Mouse (Mus musculus) MEL (cell line): ENCODE measurements around the gene Med24. TPM values are rescaled to one million over a fixed set of nuclear protein-coding genes. Genes with fewer than 3 reads are reported as not detected.
A peak's percentile ranks its signal among the peaks of the same experiment; 100 is the strongest.
"Not testable (repeated sequence)": the region's sequence is repeated elsewhere in the genome, so short reads cannot be mapped to it uniquely, and the experiment has no call there.

Experiments used
- DNase-seq: peaks from one replicate; pipeline ENCODE4 v3.0.0; 2011; ENCODE audit warnings: low read depth, low spot score
- H3K27ac ChIP-seq: 2 replicates; pipeline ENCODE4 v1.5.1; 2012; ENCODE audit warnings: low read depth, mild to moderate bottlenecking, control low read depth, low read length, moderate library complexity; ENCODE audit not compliant: control insufficient read depth
- H3K27me3 ChIP-seq, 2 experiments: fragments of 150-350 bp in 1 of 2; sonication (generic) in 1 of 2; 2 replicates each; pipeline ENCODE4 v1.6.1; 2012; ENCODE audit warnings: low read length in 2 of 2, mild to moderate bottlenecking in 2 of 2, improper control_type of control experiment in 1 of 2, moderate library complexity in 1 of 2; ENCODE audit not compliant: insufficient read depth in 2 of 2, control insufficient read depth in 1 of 2
- H3K36me3 ChIP-seq, 2 experiments: 2 replicates each; pipeline ENCODE4 v1.6.1; 2012 to 2014; ENCODE audit warnings: low read length in 2 of 2, improper control_type of control experiment in 1 of 2, inconsistent platforms in 1 of 2, mild to moderate bottlenecking in 1 of 2; ENCODE audit not compliant: insufficient read depth in 2 of 2, control insufficient read depth in 1 of 2
- H3K4me1 ChIP-seq, 2 experiments: fragments of 150-350 bp in 1 of 2; sonication (generic) in 1 of 2; 2 replicates each; pipeline ENCODE4 v1.6.1; 2012; ENCODE audit warnings: low read length in 2 of 2, improper control_type of control experiment in 1 of 2, mild to moderate bottlenecking in 1 of 2; ENCODE audit not compliant: insufficient read depth in 2 of 2, control insufficient read depth in 1 of 2
- H3K4me3 ChIP-seq, 2 experiments: fragments of 150-350 bp in 1 of 2; sonication (generic) in 1 of 2; 2 replicates each; pipeline ENCODE4 v1.5.1; 2012; ENCODE audit warnings: low read depth in 2 of 2, low read length in 2 of 2, mild to moderate bottlenecking in 2 of 2, moderate library complexity in 2 of 2, control low read depth in 1 of 2, improper control_type of control experiment in 1 of 2; ENCODE audit not compliant: control insufficient read depth in 1 of 2, insufficient read depth in 1 of 2
- H3K79me2 ChIP-seq: 2 replicates; pipeline ENCODE4 v1.6.1; 2012; ENCODE audit warnings: mild to moderate bottlenecking, low read length, moderate library complexity; ENCODE audit not compliant: control insufficient read depth, poor library complexity, insufficient read depth
- H3K9ac ChIP-seq: 2 replicates; pipeline ENCODE4 v1.6.1; 2012; ENCODE audit warnings: low read depth, mild to moderate bottlenecking, control low read depth, low read length, moderate library complexity; ENCODE audit not compliant: control insufficient read depth, poor library complexity, severe bottlenecking
- H3K9me3 ChIP-seq: fragments of 150-350 bp; sonication (generic); replicated peaks from 2 replicates; pipeline ENCODE4 v1.6.1; 2012; ENCODE audit warnings: mild to moderate bottlenecking, low read length, improper control_type of control experiment, moderate library complexity; ENCODE audit not compliant: insufficient read depth
- CTCF ChIP-seq, 3 experiments: IDR thresholded peaks in 2 of 3; conservative IDR thresholded peaks in 1 of 3; 2 replicates each; pipeline ENCODE4 v1.5.1; 2011 to 2012; ENCODE audit warnings: low read length in 3 of 3, low read depth in 2 of 3, mild to moderate bottlenecking in 2 of 3, improper control_type of control experiment in 1 of 3, inconsistent platforms in 1 of 3, mixed read lengths in 1 of 3, moderate library complexity in 1 of 3; ENCODE audit not compliant: control insufficient read depth in 1 of 3, insufficient read depth in 1 of 3, poor library complexity in 1 of 3, severe bottlenecking in 1 of 3
- E2F4 ChIP-seq: IDR thresholded peaks from 2 replicates; pipeline ENCODE4 v1.6.1; 2011; ENCODE audit warnings: low read depth, low read length, improper control_type of control experiment, borderline replicate concordance
- ELF1 ChIP-seq: IDR thresholded peaks from 2 replicates; pipeline ENCODE4 v1.6.1; 2014; ENCODE audit warnings: low read depth, mild to moderate bottlenecking, inconsistent platforms, low read length, improper control_type of control experiment, moderate library complexity
- ETS1 ChIP-seq: IDR thresholded peaks from 2 replicates; pipeline ENCODE4 v1.6.1; 2012; ENCODE audit warnings: low read depth, mild to moderate bottlenecking, inconsistent platforms, low read length, improper control_type of control experiment, moderate library complexity
- GABPA ChIP-seq: IDR thresholded peaks from 2 replicates; pipeline ENCODE4 v1.6.1; 2012; ENCODE audit warnings: low read depth, mild to moderate bottlenecking, inconsistent platforms, low read length, improper control_type of control experiment, moderate library complexity
- KAT2A ChIP-seq: conservative IDR thresholded peaks from 2 replicates; pipeline ENCODE4 v1.6.1; 2012; ENCODE audit warnings: low read depth, low read length, improper control_type of control experiment, inconsistent platforms
- MAZ ChIP-seq: IDR thresholded peaks from 2 replicates; pipeline ENCODE4 v1.6.1; 2012; ENCODE audit warnings: low read depth, mild to moderate bottlenecking, inconsistent platforms, low read length, improper control_type of control experiment
- MEF2A ChIP-seq: IDR thresholded peaks from 2 replicates; pipeline ENCODE4 v1.6.1; 2014; ENCODE audit warnings: low read depth, mild to moderate bottlenecking, inconsistent platforms, low read length, improper control_type of control experiment; ENCODE audit not compliant: poor library complexity, insufficient replicate concordance, severe bottlenecking; ENCODE audit errors: extremely low read depth
- MYB ChIP-seq: IDR thresholded peaks from 2 replicates; pipeline ENCODE4 v1.6.1; 2011; ENCODE audit warnings: mild to moderate bottlenecking, low read depth, low read length, improper control_type of control experiment
- NELFE ChIP-seq: IDR thresholded peaks from 2 replicates; pipeline ENCODE4 v1.6.1; 2011; ENCODE audit warnings: low read depth, low read length, improper control_type of control experiment
- NRF1 ChIP-seq: IDR thresholded peaks from 2 replicates; pipeline ENCODE4 v1.6.1; 2014; ENCODE audit warnings: low read depth, mild to moderate bottlenecking, inconsistent platforms, low read length, improper control_type of control experiment, moderate library complexity; ENCODE audit not compliant: poor library complexity, insufficient read depth, severe bottlenecking
- UBTF ChIP-seq: IDR thresholded peaks from 2 replicates; pipeline ENCODE4 v1.6.1; 2012; ENCODE audit warnings: low read depth, mild to moderate bottlenecking, inconsistent platforms, low read length, improper control_type of control experiment, moderate library complexity, borderline replicate concordance; ENCODE audit not compliant: insufficient read depth
- USF1 ChIP-seq: IDR thresholded peaks from 2 replicates; pipeline ENCODE4 v1.6.1; 2014; ENCODE audit warnings: low read depth, mild to moderate bottlenecking, inconsistent platforms, low read length, improper control_type of control experiment, moderate library complexity
- ZNF384 ChIP-seq: IDR thresholded peaks from 2 replicates; pipeline ENCODE4 v1.6.1; 2012; ENCODE audit warnings: low read depth, mild to moderate bottlenecking, inconsistent platforms, low read length, improper control_type of control experiment
- polyA plus RNA-seq, 2 experiments: library from polyadenylated mRNA; stranded (reverse) in 1 of 2; unstranded in 1 of 2; fragments of >175 nt in 1 of 2; fragments of >200 nt in 1 of 2; gene quantifications; 2 replicates each; pipeline versions ENCODE4 v1.2.1 to v1.2.4; 2012; ENCODE audit warnings: low replicate concordance in 2 of 2, low read depth in 1 of 2; ENCODE audit not compliant: insufficient read length in 2 of 2, insufficient read depth in 1 of 2, missing spikeins in 1 of 2
- total RNA-seq: library from RNA; depleted of rRNA; stranded (reverse); fragments of 300-350 nt; gene quantifications from 2 replicates; pipeline ENCODE4 v1.2.3, GENCODE M21; 2012

The Med24 gene
- total and polyA plus RNA-seq, 3 experiments, result 37.5 to 89.8 TPM; not detected in 1

- no peak for TF ChIP-seq GABPA
- TF ChIP-seq E2F4, result no peak; the same call in 1 of the 2 replicates
- TF ChIP-seq KAT2A, result peak; percentile 95
- TF ChIP-seq MEF2A, result no peak
- TF ChIP-seq MAZ, result peak; percentile 73; the same call in 1 of the 2 replicates
- TF ChIP-seq NRF1, result peak; percentile 53
- TF ChIP-seq ETS1, result peak; percentile 83
- peak; percentile 100 for TF ChIP-seq UBTF
- no peak for TF ChIP-seq MYB
- TF ChIP-seq CTCF (IDR thresholded peaks at IDR 0.05 in 2 of 3, conservative IDR thresholded peaks at IDR 0.05 in 1 of 3; ENCODE audit: control insufficient read depth in 1 of 3, insufficient read depth in 1 of 3, low read depth in 2 of 3, low read length in 3 of 3, poor library complexity in 1 of 3, severe bottlenecking in 1 of 3), result peak; percentile 8 to 57 (median 17); a peak in 2 of 6 replicates
- TF ChIP-seq ELF1, result peak; percentile 94
- TF ChIP-seq USF1, result peak; percentile 25; the same call in 1 of the 2 replicates
- TF ChIP-seq, all 39 proteins: peak for 27
These were observed 47.2 kb downstream of the Med24 start, which contains the start of gene Psmd3 (continued) for GRCm38 (mm10) chr11:98681786-98682745.

- Histone ChIP-seq H3K4me1 (peaks cover 3 to 19% of the 10 kb centered on the region in 2 experiments), H3K27me3 (no peaks in the 10 kb centered on the region), H3K9me3 (no peaks in the 10 kb centered on the region), H3K79me2 (peaks cover 32% of the 10 kb centered on the region), H3K27ac (no peak overlapping the region), H3K4me3 (peak overlapping the region in 1 of 2 experiments; percentile 59; a peak in 1 of 4 replicates), H3K36me3 (peaks cover 4 to 25% of the 10 kb centered on the region in 2 experiments), H3K9ac (no peak overlapping the region)
- no peak for TF ChIP-seq NELFE
- TF ChIP-seq ZNF384, result peak; percentile 60
- no peak for DNase-seq
These were observed 48.0 kb downstream of the Med24 start for GRCm38 (mm10) chr11:98681186-98681585.

- DNase-seq, result not testable (repeated sequence)
These were observed 48.6 kb downstream of the Med24 start for GRCm38 (mm10) chr11:98680595-98680994.

More at GRCm38 (mm10) chr11:98680595-98680994, 48.6 kb downstream of the Med24 start:
- Histone ChIP-seq H3K36me3 (peaks cover 3 to 29% of the 10 kb centered on the region in 2 experiments; a peak in 3 of 4 replicates), H3K79me2 (peaks cover 30% of the 10 kb centered on the region), H3K4me1 (peaks cover 7 to 25% of the 10 kb centered on the region in 2 experiments)
- H3K4me3 ChIP-seq, H3K27me3 ChIP-seq, H3K27ac ChIP-seq, H3K9me3 ChIP-seq, H3K9ac ChIP-seq: not testable (repeated sequence)
- peak; percentile 36; the same call in 1 of the 2 replicates for TF ChIP-seq ZNF384
